Mouse (Mus musculus): Measurements from ENCODE around the gene Fchsd2.

The Fchsd2 gene

GRCm38 (mm10) chr7:101210826-101211225, 118.2 kb downstream of the Fchsd2 start:
- DNase-seq (ENCODE audit: low spot score): no peak

GRCm38 (mm10) chr7:101213515-101214263, 121.0 kb downstream of the Fchsd2 start:
- DNase-seq (ENCODE audit: low spot score): no peak

GRCm38 (mm10) chr7:101216724-101217123, 124.1 kb downstream of the Fchsd2 start:
- no peak for DNase-seq (ENCODE audit: low spot score)

GRCm38 (mm10) chr7:101223501-101223900, 130.8 kb downstream of the Fchsd2 start:
- no peak for DNase-seq (ENCODE audit: low spot score)

- DNase-seq (ENCODE audit: low spot score): peak; percentile 10
Measured at GRCm38 (mm10) chr7:101229336-101229735, 136.7 kb downstream of the Fchsd2 start.

- peak; percentile 58 for DNase-seq (ENCODE audit: low spot score)
Measured at GRCm38 (mm10) chr7:101231458-101231857, 138.8 kb downstream of the Fchsd2 start.

GRCm38 (mm10) chr7:101232716-101233115, 140.1 kb downstream of the Fchsd2 start:
- no peak for DNase-seq (ENCODE audit: low spot score)

GRCm38 (mm10) chr7:101236712-101237473, 144.2 kb downstream of the Fchsd2 start:
- DNase-seq (ENCODE audit: low spot score): no peak

- no peak for DNase-seq (ENCODE audit: low spot score)
Measured at GRCm38 (mm10) chr7:101248760-101249159, 156.1 kb downstream of the Fchsd2 start.

GRCm38 (mm10) chr7:101249173-101249572, 156.5 kb downstream of the Fchsd2 start:
- DNase-seq (ENCODE audit: low spot score): no peak

GRCm38 (mm10) chr7:101253071-101253470, 160.4 kb downstream of the Fchsd2 start:
- DNase-seq (ENCODE audit: low spot score): no peak

- DNase-seq (ENCODE audit: low spot score): no peak
Measured at GRCm38 (mm10) chr7:101258482-101258881, 165.8 kb downstream of the Fchsd2 start.

- DNase-seq (ENCODE audit: low spot score): peak; percentile 14
Measured at GRCm38 (mm10) chr7:101261941-101262546, 169.4 kb downstream of the Fchsd2 start.

- DNase-seq (ENCODE audit: low spot score): peak; percentile 30
Measured at GRCm38 (mm10) chr7:101263511-101263910, 170.8 kb downstream of the Fchsd2 start.

- DNase-seq (ENCODE audit: low spot score): no peak
Measured at GRCm38 (mm10) chr7:101267457-101268259, 175.0 kb downstream of the Fchsd2 start.

GRCm38 (mm10) chr7:101271602-101272001, 178.9 kb downstream of the Fchsd2 start:
- DNase-seq (ENCODE audit: low spot score): peak; percentile 29

- DNase-seq (ENCODE audit: low spot score): no peak
Measured at GRCm38 (mm10) chr7:101272466-101273160, 179.9 kb downstream of the Fchsd2 start.

GRCm38 (mm10) chr7:101282721-101283120, 190.1 kb downstream of the Fchsd2 start:
- no peak for DNase-seq (ENCODE audit: low spot score)

- no peak for DNase-seq (ENCODE audit: low spot score)
Measured at GRCm38 (mm10) chr7:101284504-101284903, 191.8 kb downstream of the Fchsd2 start.

GRCm38 (mm10) chr7:101286891-101287290, 194.2 kb downstream of the Fchsd2 start:
- no peak for DNase-seq (ENCODE audit: low spot score)

GRCm38 (mm10) chr7:101287820-101288219, 195.2 kb downstream of the Fchsd2 start:
- DNase-seq (ENCODE audit: low spot score): no peak
